Mouse (Mus musculus) intestine, embryonic 14.5 days (tissue): ENCODE results near the gene Tax1bp1. TPM values are rescaled to one million over a fixed set of nuclear protein-coding genes. Genes with fewer than 3 reads are reported as not detected.
A peak's percentile ranks its signal among the peaks of the same experiment; 100 is the strongest.

ENCODE experiments used
- ATAC-seq: fragments of 200-750 bp; cut with Nextera tagmentation; replicated peaks from 2 replicates; pipeline ENCODE4 v1.8.0; 2017; ENCODE audit warnings: low read depth, moderate number of reproducible peaks, moderate TSS enrichment, moderate library complexity; ENCODE audit not compliant: low FRiP score, low TSS enrichment
- DNase-seq: peaks from one replicate; pipeline ENCODE4 v3.0.0-alpha.2; 2018; ENCODE audit warnings: low spot score
- H3K27ac ChIP-seq: fragments of 300-500 bp; sonication (generic); 2 replicates; pipeline ENCODE4 v1.5.1; 2014; ENCODE audit warnings: low read depth, mild to moderate bottlenecking, control low read depth
- H3K27me3 ChIP-seq: fragments of 300-500 bp; sonication (generic); replicated peaks from 2 replicates; pipeline ENCODE4 v1.6.1; 2014; ENCODE audit warnings: low read length, control low read depth; ENCODE audit not compliant: control insufficient read depth, insufficient read depth
- H3K36me3 ChIP-seq: fragments of 300-500 bp; sonication (generic); 2 replicates; pipeline ENCODE4 v1.6.1; 2014; ENCODE audit warnings: low read length, control low read depth; ENCODE audit not compliant: control insufficient read depth, insufficient read depth
- H3K4me1 ChIP-seq: fragments of 300-500 bp; sonication (generic); replicated peaks from 2 replicates; pipeline ENCODE4 v1.6.1; 2014; ENCODE audit warnings: low read length, control low read depth, mixed read lengths; ENCODE audit not compliant: control insufficient read depth, insufficient read depth
- H3K4me2 ChIP-seq: fragments of 300-500 bp; sonication (generic); 2 replicates; pipeline ENCODE4 v1.6.1; 2014; ENCODE audit warnings: low read length
- H3K4me3 ChIP-seq: fragments of 300-500 bp; sonication (generic); 2 replicates; pipeline ENCODE4 v1.5.1; 2014; ENCODE audit warnings: low read depth, low read length, control low read depth, mixed read lengths
- H3K9ac ChIP-seq: fragments of 300-500 bp; sonication (generic); 2 replicates; pipeline ENCODE4 v1.6.1; 2014; ENCODE audit warnings: mild to moderate bottlenecking, low read length
- H3K9me3 ChIP-seq: fragments of 300-500 bp; sonication (generic); 2 replicates; pipeline ENCODE4 v1.6.1; 2016; ENCODE audit warnings: low read length, control low read depth; ENCODE audit not compliant: control insufficient read depth
- WGBS: fragments of 180-500 bp; shearing (Covaris S2); extraction: QIAGEN DNeasy Blood & Tissue Kit; methylation state at CpG from one replicate; pipeline ENCODE4 v1.1.7; 2014; 5-methylcytosine and 5-hydroxymethylcytosine counted together
- polyA plus RNA-seq: library from polyadenylated mRNA; unstranded; fragments of >200 nt; fragmentation: Nextera tagmentation; extraction: Ambion mirVana; gene quantifications from 2 replicates; pipeline ENCODE4 v1.2.1, GENCODE M21; 2014

Gene Tax1bp1
- polyA plus RNA-seq, 1 experiment from 2014 or later = 134 TPM

- no peak for DNase-seq
- 84% methylated on average over 6 of the region's 6 CpGs for WGBS
- Histone ChIP-seq H3K9ac (no peak overlapping the region), H3K4me3 (no peak overlapping the region), H3K27ac (no peak overlapping the region), H3K27me3 (no peaks in the 10 kb centered on the region), H3K4me2 (no peak overlapping the region), H3K36me3 (no peaks in the 10 kb centered on the region), H3K9me3 (no peaks in the 10 kb centered on the region), H3K4me1 (no peaks in the 10 kb centered on the region)
- no peak for ATAC-seq
Measured at GRCm38 (mm10) chr6:52692451-52693063, 21.0 kb upstream of the Tax1bp1 start.

- 34% methylated on average over 4 of the region's 4 CpGs for WGBS
- ATAC-seq (no peak), DNase-seq (no peak)
- H3K9me3 ChIP-seq = no peaks in the 10 kb centered on the region
- H3K4me2 ChIP-seq = no peak overlapping the region
- no peak overlapping the region for H3K4me3 ChIP-seq
- no peaks in the 10 kb centered on the region for H3K27me3 ChIP-seq
- peaks cover 6% of the 10 kb centered on the region; the same call in 1 of the 2 replicates for H3K4me1 ChIP-seq
- H3K27ac ChIP-seq = no peak overlapping the region
- H3K9ac ChIP-seq = no peak overlapping the region
- no peaks in the 10 kb centered on the region for H3K36me3 ChIP-seq
Measured at GRCm38 (mm10) chr6:52697964-52698535, 15.5 kb upstream of the Tax1bp1 start.

DNA sequence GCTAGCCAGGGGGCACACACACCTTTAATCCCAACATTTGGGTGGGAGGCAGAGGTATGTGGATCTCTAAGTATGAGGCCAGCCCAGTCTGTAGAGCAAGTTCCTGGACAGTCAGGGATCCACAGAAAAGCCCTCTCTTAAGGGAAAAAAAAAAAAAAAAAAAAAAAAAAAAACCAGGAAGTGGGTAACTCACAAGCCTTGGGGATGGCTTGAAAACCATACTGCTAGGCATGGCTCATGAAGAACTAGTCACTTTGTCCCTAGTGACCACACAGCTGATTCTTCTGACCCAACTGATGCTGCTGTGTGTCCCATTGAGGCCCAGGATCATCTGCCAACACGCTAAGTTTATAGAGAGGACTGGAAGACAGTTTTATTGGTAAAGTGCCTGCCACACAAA, 14.5 kb upstream of the Tax1bp1 start:
- no peak for DNase-seq
- Histone ChIP-seq H3K36me3 (no peaks in the 10 kb centered on the region), H3K27me3 (no peaks in the 10 kb centered on the region), H3K9me3 (no peaks in the 10 kb centered on the region), H3K9ac (no peak overlapping the region), H3K4me1 (peaks cover 6% of the 10 kb centered on the region; the same call in 1 of the 2 replicates), H3K27ac (no peak overlapping the region), H3K4me3 (no peak overlapping the region), H3K4me2 (no peak overlapping the region)
- ATAC-seq = no peak
- WGBS = 91% methylated on average over 1 of the region's 1 CpGs

GRCm38 (mm10) chr6:52699899-52700298, 13.6 kb upstream of the Tax1bp1 start:
- no peak overlapping the region for H3K4me2 ChIP-seq
- no peak overlapping the region for H3K27ac ChIP-seq
- H3K4me3 ChIP-seq = no peak overlapping the region
- WGBS = 65% methylated on average over 4 of the region's 4 CpGs
- no peaks in the 10 kb centered on the region for H3K36me3 ChIP-seq
- H3K9me3 ChIP-seq = no peaks in the 10 kb centered on the region
- H3K27me3 ChIP-seq = no peaks in the 10 kb centered on the region
- no peak for ATAC-seq
- no peak overlapping the region for H3K9ac ChIP-seq
- DNase-seq = no peak
- H3K4me1 ChIP-seq = peaks cover 6% of the 10 kb centered on the region; the same call in 1 of the 2 replicates

- H3K9ac ChIP-seq = no peak overlapping the region
- H3K4me1 ChIP-seq = peaks cover 1% of the 10 kb centered on the region; the same call in 1 of the 2 replicates
- no peak overlapping the region for H3K4me3 ChIP-seq
- no peaks in the 10 kb centered on the region for H3K36me3 ChIP-seq
- DNase-seq (no peak), ATAC-seq (no peak)
- H3K27ac ChIP-seq = no peak overlapping the region
- H3K9me3 ChIP-seq = no peaks in the 10 kb centered on the region
- H3K27me3 ChIP-seq = no peaks in the 10 kb centered on the region
- WGBS = 84% methylated on average over 2 of the region's 2 CpGs
- no peak overlapping the region for H3K4me2 ChIP-seq
Measured at GRCm38 (mm10) chr6:52703263-52703662, 10.3 kb upstream of the Tax1bp1 start.

DNA sequence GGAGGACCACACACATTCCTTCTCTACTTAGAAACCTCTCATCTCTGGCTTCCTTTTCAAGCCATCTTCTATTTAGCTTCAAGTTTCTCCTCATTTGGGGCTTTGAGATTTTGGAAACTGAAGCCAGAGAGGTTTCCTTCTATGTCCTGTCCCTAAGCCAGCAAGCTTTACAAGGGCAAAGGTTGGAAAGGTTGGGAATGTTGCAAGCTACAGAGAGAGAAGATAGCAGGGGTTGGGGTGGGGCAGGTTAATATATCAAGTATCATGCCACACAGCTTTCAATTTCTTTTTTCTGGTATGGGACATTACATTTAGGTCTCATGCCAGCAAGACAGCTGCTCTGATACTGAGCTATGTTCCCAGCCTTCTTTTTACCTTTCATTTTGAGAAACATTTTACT, 8.2 kb upstream of the Tax1bp1 start:
- H3K9me3 ChIP-seq = no peaks in the 10 kb centered on the region
- H3K4me2 ChIP-seq = no peak overlapping the region
- DNase-seq = no peak
- no peak overlapping the region for H3K9ac ChIP-seq
- H3K4me1 ChIP-seq = no peaks in the 10 kb centered on the region
- no peak overlapping the region for H3K4me3 ChIP-seq
- no peak for ATAC-seq
- H3K27ac ChIP-seq = no peak overlapping the region
- H3K27me3 ChIP-seq = no peaks in the 10 kb centered on the region
- no peaks in the 10 kb centered on the region for H3K36me3 ChIP-seq

GRCm38 (mm10) chr6:52707815-52708214, 5.7 kb upstream of the Tax1bp1 start:
- no peaks in the 10 kb centered on the region for H3K36me3 ChIP-seq
- no peak overlapping the region for H3K4me3 ChIP-seq
- no peak overlapping the region for H3K4me2 ChIP-seq
- no peaks in the 10 kb centered on the region for H3K4me1 ChIP-seq
- no peak overlapping the region for H3K27ac ChIP-seq
- H3K9me3 ChIP-seq = no peaks in the 10 kb centered on the region
- H3K27me3 ChIP-seq = no peaks in the 10 kb centered on the region
- DNase-seq (no peak), ATAC-seq (no peak)
- 90% methylated on average over 5 of the region's 5 CpGs for WGBS
- H3K9ac ChIP-seq = no peak overlapping the region

DNA sequence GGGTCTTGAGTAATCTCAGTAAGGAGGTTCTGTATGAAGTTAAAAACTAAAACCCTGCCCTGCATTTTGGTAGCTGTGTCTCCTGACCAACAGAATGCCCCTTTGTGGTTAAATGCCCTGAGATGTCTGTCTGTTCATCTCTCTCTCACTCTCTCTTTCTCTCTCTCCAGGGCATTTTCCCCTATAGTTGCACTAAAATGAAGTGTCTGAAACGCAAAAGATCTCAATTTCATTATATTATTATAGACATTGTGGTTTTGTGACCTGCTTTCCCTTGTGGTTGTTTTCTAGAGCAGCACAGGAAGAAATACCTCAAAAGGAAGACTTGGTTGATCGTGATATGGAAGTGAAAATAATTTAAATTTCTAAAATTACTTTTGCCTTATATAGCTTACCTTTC, 966 bp upstream of the Tax1bp1 start:
- Histone ChIP-seq H3K27me3 (no peaks in the 10 kb centered on the region), H3K4me3 (no peak overlapping the region), H3K9me3 (no peaks in the 10 kb centered on the region), H3K9ac (no peak overlapping the region), H3K27ac (no peak overlapping the region), H3K4me2 (no peak overlapping the region), H3K4me1 (peaks cover 5% of the 10 kb centered on the region), H3K36me3 (no peaks in the 10 kb centered on the region)
- ATAC-seq (no peak), DNase-seq (no peak)
- WGBS = 75% methylated on average over 2 of the region's 2 CpGs

DNA sequence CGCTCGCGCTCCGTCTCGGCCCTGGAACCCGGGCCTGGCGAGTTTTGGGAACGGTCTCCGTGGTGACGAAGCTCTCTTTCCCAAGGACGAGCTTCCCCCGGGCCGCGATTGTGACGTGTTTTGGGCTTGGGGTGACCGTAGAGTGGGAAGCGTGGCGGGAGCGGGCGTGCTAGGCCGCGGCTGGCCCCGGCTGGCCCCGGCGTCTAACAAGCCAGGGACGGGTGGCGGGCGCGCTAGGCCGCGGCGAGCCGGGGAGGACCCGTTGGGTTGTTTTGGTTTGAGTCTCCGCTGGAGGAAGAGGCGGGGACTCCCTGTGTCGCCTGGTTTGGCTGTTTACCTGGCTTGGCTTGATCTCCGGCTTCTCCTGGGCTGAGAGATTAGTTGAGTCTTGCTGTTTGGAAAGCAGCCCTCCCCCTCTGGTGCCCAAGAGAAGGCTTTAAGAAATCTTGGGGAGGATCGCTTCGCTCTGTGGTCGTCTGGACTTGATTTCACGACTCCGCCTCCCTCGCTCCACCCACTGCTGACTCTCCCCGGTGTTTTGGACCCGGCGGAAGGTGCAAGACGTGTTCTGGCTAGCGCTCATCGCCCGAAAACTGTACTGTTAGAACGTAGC, 474 bp downstream of the Tax1bp1 start:
- no peaks in the 10 kb centered on the region for H3K27me3 ChIP-seq
- ATAC-seq = peak; percentile 86
- peak; percentile 93 for DNase-seq
- peak overlapping the region; percentile 66 for H3K4me3 ChIP-seq
- peaks cover 5% of the 10 kb centered on the region for H3K4me1 ChIP-seq
- H3K9me3 ChIP-seq = no peaks in the 10 kb centered on the region
- under 1% methylated on average over 52 of the region's 52 CpGs for WGBS
- H3K9ac ChIP-seq = peak overlapping the region; percentile 73
- H3K4me2 ChIP-seq = peak overlapping the region; percentile 70
- no peaks in the 10 kb centered on the region for H3K36me3 ChIP-seq
- peak overlapping the region; percentile 69 for H3K27ac ChIP-seq
